11 mouse cellular contexts compared by ENCODE assay signal in the genomic region with DNA sequence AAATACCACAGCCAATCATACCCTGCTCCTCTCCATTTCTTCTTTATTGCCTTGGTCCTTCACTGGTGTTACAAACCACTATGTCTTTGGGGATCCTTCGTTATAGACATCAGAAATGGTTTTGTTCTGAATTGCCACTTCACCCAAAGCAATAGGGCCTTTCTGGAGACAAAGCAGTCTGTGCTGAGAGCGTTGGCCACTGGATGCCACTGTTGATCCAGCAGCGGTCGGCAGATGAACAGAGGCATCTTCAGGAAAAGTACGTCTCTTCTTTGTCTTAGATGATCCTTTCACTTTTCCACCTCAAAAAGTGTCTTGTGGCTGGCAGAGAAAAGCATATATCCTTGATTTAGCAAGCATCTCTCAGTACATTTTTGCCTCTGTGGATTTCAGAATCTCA.
DNase-seq lines count a peak whose midpoint lies in the region; ATAC-seq and TF ChIP-seq lines count a peak whose summit lies in the region.
"Had no signal": no experiment of that assay in that cellular context is flagged by ENCODE, and none has a peak within 500 bp of the region (broad histone marks: within the 10 kb centered on the region; RNA-seq: fewer than 3 reads in every experiment).

No protein-coding gene starts in this region.

- no peak overlapping the region for H3K4me3 ChIP-seq in heart, adult 2 months
- no peak overlapping the region for H3K4me3 ChIP-seq in heart, embryonic 11.5 days (ENCODE audit: low read depth, low read length)
- H3K4me3 ChIP-seq in left cerebral cortex, adult 2 months: no peak overlapping the region
- H3K4me3 ChIP-seq in cortical plate, adult 2 months (ENCODE audit: insufficient read depth, low read length): no peak overlapping the region
- H3K4me3 ChIP-seq in neural tube, embryonic 13.5 days: no peak overlapping the region
- H3K4me3 ChIP-seq: liver, embryonic 15.5 days had no signal

- TF ChIP-seq POLR2A in heart, adult 2 months (IDR thresholded peaks at IDR 0.05; ENCODE audit: insufficient read depth, low read depth, low read length): no peak
- TF ChIP-seq POLR2A in cortical plate, adult 2 months (IDR thresholded peaks at IDR 0.05; ENCODE audit: extremely low read depth, insufficient read depth, low read length): no peak

- no peak for DNase-seq in heart, adult 2 months
- DNase-seq in left cerebral cortex, adult 2 months (ENCODE audit: extremely low spot score in 1 of 2, low spot score in 2 of 2): peak in 1 of 2 experiments; percentile 33
- no peak for DNase-seq in left cerebral cortex, postnatal 4 days
- DNase-seq in cerebellum, adult 18-20 months: no peak
- DNase-seq: thymus, adult 18-20 months had no signal

- TF ChIP-seq EP300 in heart, adult 2 months (IDR thresholded peaks at IDR 0.05; ENCODE audit: insufficient read depth, low read depth, low read length): no peak

- no peak overlapping the region for H3K27ac ChIP-seq in heart, adult 2 months
- no peak overlapping the region for H3K27ac ChIP-seq in heart, embryonic 11.5 days (ENCODE audit: low read depth, low read length)
- H3K27ac ChIP-seq in left cerebral cortex, adult 2 months: no peak overlapping the region
- no peak overlapping the region for H3K27ac ChIP-seq in cortical plate, adult 2 months (ENCODE audit: insufficient read depth, low read length)
- peak overlapping the region; percentile 49 for H3K27ac ChIP-seq in neural tube, embryonic 13.5 days (replicated peaks)
- H3K27ac ChIP-seq: liver, embryonic 15.5 days had no signal

- no peaks in the 10 kb centered on the region for H3K27me3 ChIP-seq in heart, adult 2 months (ENCODE audit: control insufficient read depth, insufficient read depth, low read length)
- H3K27me3 ChIP-seq in heart, embryonic 11.5 days (ENCODE audit: control insufficient read depth, insufficient read depth, low read length): no peaks in the 10 kb centered on the region
- no peaks in the 10 kb centered on the region for H3K27me3 ChIP-seq in neural tube, embryonic 13.5 days
- H3K27me3 ChIP-seq: liver, embryonic 15.5 days had no signal

- H3K36me3 ChIP-seq in heart, adult 2 months (ENCODE audit: control insufficient read depth, insufficient read depth, low read length): peaks cover 2% of the 10 kb centered on the region; the same call in 1 of the 2 replicates
- H3K36me3 ChIP-seq in heart, embryonic 11.5 days (ENCODE audit: control insufficient read depth, insufficient read depth, low read length): no peaks in the 10 kb centered on the region
- H3K36me3 ChIP-seq in neural tube, embryonic 13.5 days: peaks cover 20% of the 10 kb centered on the region

- WGBS in heart, adult 2 months: 81% methylated on average over 5 of the region's 5 CpGs
- 79% methylated on average over 5 of the region's 5 CpGs for WGBS in heart, embryonic 11.5 days (ENCODE audit: insufficient replicate concordance)
- 54% methylated on average over 5 of the region's 5 CpGs for WGBS in neural tube, embryonic 13.5 days

- no peaks in the 10 kb centered on the region for H3K79me2 ChIP-seq in heart, adult 2 months (replicated peaks; ENCODE audit: control insufficient read depth, insufficient read depth, low read length)

- peak; percentile 18; the same call in 1 of the 2 replicates for TF ChIP-seq CTCF in heart, adult 2 months (IDR thresholded peaks at IDR 0.05)
- TF ChIP-seq CTCF in left cerebral cortex, adult 2 months (IDR thresholded peaks at IDR 0.05): peak; percentile 58
- peak; percentile 58 for TF ChIP-seq CTCF in cortical plate, adult 2 months (IDR thresholded peaks at IDR 0.05; ENCODE audit: extremely low read depth, insufficient read depth, low read length)

- H3K4me1 ChIP-seq in heart, adult 2 months (ENCODE audit: control insufficient read depth, insufficient read depth, low read length): no peaks in the 10 kb centered on the region
- H3K4me1 ChIP-seq in heart, embryonic 11.5 days (ENCODE audit: control insufficient read depth, insufficient read depth, low read length): 0 out of 2 replicates have a peak, but pooled peaks cover 6% of the 10 kb centered on the region
- no peaks in the 10 kb centered on the region; the same call in 1 of the 2 replicates for H3K4me1 ChIP-seq in cortical plate, adult 2 months (ENCODE audit: control insufficient read depth, insufficient read depth, low read length)
- H3K4me1 ChIP-seq in neural tube, embryonic 13.5 days (replicated peaks): peaks cover 24% of the 10 kb centered on the region
- H3K4me1 ChIP-seq: liver, embryonic 15.5 days had no signal

- H3K9me3 ChIP-seq in heart, embryonic 11.5 days (replicated peaks; ENCODE audit: control insufficient read depth, low read length): no peaks in the 10 kb centered on the region
- H3K9me3 ChIP-seq in neural tube, embryonic 13.5 days: no peaks in the 10 kb centered on the region
- H3K9me3 ChIP-seq: liver, embryonic 15.5 days had no signal

- intact Hi-C loops in heart, adult 2 months (cut with DNase I): no loop called here
- intact Hi-C loops in left cerebral cortex, adult 2 months (cut with DNase I): loop anchor here (5.0 kb wide), 2 partner anchors 511 to 531 kb away; no protein-coding TSS in a partner anchor
- intact Hi-C loops in left cerebral cortex, postnatal 4 days (cut with DNase I): no loop called here

- ATAC-seq in heart, embryonic 11.5 days (replicated peaks; ENCODE audit: insufficient number of reproducible peaks, low FRiP score, low TSS enrichment): no peak
- ATAC-seq in neural tube, embryonic 13.5 days (ENCODE audit: low read depth): peak; percentile 53; the same call in 1 of the 2 replicates
- no peak for ATAC-seq in monocyte, adult 5-6 weeks (replicated peaks; ENCODE audit: insufficient number of reproducible peaks, low FRiP score, low TSS enrichment, poor library complexity, severe bottlenecking)
- ATAC-seq: CD4-positive, CD25-positive, alpha-beta regulatory T cell, adult 4 months had no signal

- no peak overlapping the region for H3K9ac ChIP-seq in heart, adult 2 months (ENCODE audit: low read depth, low read length)
- H3K9ac ChIP-seq in heart, embryonic 11.5 days (ENCODE audit: low read depth, low read length): no peak overlapping the region
- no peak overlapping the region; the same call in 1 of the 2 replicates for H3K9ac ChIP-seq in neural tube, embryonic 13.5 days
- H3K9ac ChIP-seq: liver, embryonic 15.5 days had no signal

- H3K4me2 ChIP-seq in heart, embryonic 11.5 days: no peak overlapping the region
- H3K4me2 ChIP-seq in neural tube, embryonic 13.5 days: no peak overlapping the region
- H3K4me2 ChIP-seq: liver, embryonic 15.5 days had no signal
